Mouse (Mus musculus): Measurements from ENCODE around the gene Fancc. TPM values are rescaled to one million over a fixed set of nuclear protein-coding genes. Genes with fewer than 3 reads are reported as not detected.
A peak's percentile ranks its signal among the peaks of the same experiment; 100 is the strongest.

Gene Fancc
- total RNA-seq, 2 experiments from 2014 or later, result 1.5 to 2.9 TPM

GRCm38 (mm10) chr13:63516535-63516934, 19.5 kb upstream of the Fancc start:
- intact Hi-C loops (cut with DNase I), result no loop called here
- no peak for DNase-seq

GRCm38 (mm10) chr13:63515542-63515941, 18.5 kb upstream of the Fancc start:
- intact Hi-C loops (cut with DNase I), result no loop called here
- no peak for DNase-seq

GRCm38 (mm10) chr13:63514931-63515360, 17.9 kb upstream of the Fancc start:
- intact Hi-C loops (cut with DNase I), result no loop called here

GRCm38 (mm10) chr13:63513374-63514098, 16.5 kb upstream of the Fancc start:
- no peak for DNase-seq
- intact Hi-C loops (cut with DNase I), result no loop called here

More at GRCm38 (mm10) chr13:63514931-63515360, 17.9 kb upstream of the Fancc start:
- no peak for DNase-seq

- no peak for DNase-seq
- intact Hi-C loops (cut with DNase I), result no loop called here
Observed at GRCm38 (mm10) chr13:63512411-63512810, 15.3 kb upstream of the Fancc start.

- DNase-seq, result no peak
- intact Hi-C loops (cut with DNase I), result no loop called here
Observed at GRCm38 (mm10) chr13:63507821-63508220, 10.7 kb upstream of the Fancc start.

- DNase-seq, result no peak
- intact Hi-C loops (cut with DNase I), result no loop called here
Observed at GRCm38 (mm10) chr13:63507001-63507556, 10.0 kb upstream of the Fancc start.

- DNase-seq, result no peak
- intact Hi-C loops (cut with DNase I), result no loop called here
Observed at GRCm38 (mm10) chr13:63506364-63506763, 9.3 kb upstream of the Fancc start.

- intact Hi-C loops (cut with DNase I), result no loop called here
- DNase-seq, result no peak
Observed at GRCm38 (mm10) chr13:63502391-63502790, 5.3 kb upstream of the Fancc start.

GRCm38 (mm10) chr13:63499489-63499888, 2.4 kb upstream of the Fancc start:
- intact Hi-C loops (cut with DNase I), result no loop called here
- no peak for DNase-seq

- no peak for DNase-seq
- intact Hi-C loops (cut with DNase I), result no loop called here
Observed at GRCm38 (mm10) chr13:63487707-63488042, 9.4 kb downstream of the Fancc start.

- DNase-seq, result no peak
- intact Hi-C loops (cut with DNase I), result no loop called here
Observed at GRCm38 (mm10) chr13:63486791-63487706, 10.0 kb downstream of the Fancc start.

- no peak for DNase-seq
- intact Hi-C loops (cut with DNase I), result no loop called here
Observed at GRCm38 (mm10) chr13:63475356-63475755, 21.7 kb downstream of the Fancc start.

- DNase-seq, result peak in 1 of 2 experiments; percentile 13
- intact Hi-C loops (cut with DNase I), result no loop called here
Observed at GRCm38 (mm10) chr13:63452898-63453297, 44.2 kb downstream of the Fancc start.

- DNase-seq, result no peak
- intact Hi-C loops (cut with DNase I), result no loop called here
Observed at GRCm38 (mm10) chr13:63451140-63451539, 45.9 kb downstream of the Fancc start.

- no peak for DNase-seq
- intact Hi-C loops (cut with DNase I), result no loop called here
Observed at GRCm38 (mm10) chr13:63445419-63445818, 51.7 kb downstream of the Fancc start.

- intact Hi-C loops (cut with DNase I), result loop anchor here (5.0 kb wide), 1 partner anchor 135 kb away; no protein-coding TSS in a partner anchor
Observed at GRCm38 (mm10) chr13:63432759-63433158, 64.3 kb downstream of the Fancc start.

GRCm38 (mm10) chr13:63431857-63432191, 65.3 kb downstream of the Fancc start:
- intact Hi-C loops (cut with DNase I), result loop anchor here (5.0 kb wide), 1 partner anchor 135 kb away; no protein-coding TSS in a partner anchor

More at GRCm38 (mm10) chr13:63432759-63433158, 64.3 kb downstream of the Fancc start:
- no peak for DNase-seq

GRCm38 (mm10) chr13:63431030-63431856, 65.8 kb downstream of the Fancc start:
- DNase-seq, result peak; percentile 84 to 87
- intact Hi-C loops (cut with DNase I), result loop anchor here (5.0 kb wide), 1 partner anchor 136 kb away; no protein-coding TSS in a partner anchor

More at GRCm38 (mm10) chr13:63431857-63432191, 65.3 kb downstream of the Fancc start:
- DNase-seq, result no peak

- no peak for DNase-seq
- intact Hi-C loops (cut with DNase I), result loop anchor here (5.0 kb wide), 1 partner anchor 137 kb away; no protein-coding TSS in a partner anchor
Observed at GRCm38 (mm10) chr13:63430681-63431029, 66.4 kb downstream of the Fancc start.

Measured in gastrocnemius, postnatal 36 days (tissue).